Mouse (Mus musculus) liver, embryonic 14.5 days (tissue): ENCODE measurements around the gene Hist1h4b.

Experiments
- CTCF ChIP-seq: IDR thresholded peaks from 2 replicates; pipeline ENCODE4 v1.5.1; 2016; ENCODE audit warnings: antibody characterized with exemption, low read depth, control low read depth
- EP300 ChIP-seq: IDR thresholded peaks from 2 replicates; pipeline ENCODE4 v1.6.1; 2016; ENCODE audit warnings: antibody characterized with exemption, low read depth

DNA sequence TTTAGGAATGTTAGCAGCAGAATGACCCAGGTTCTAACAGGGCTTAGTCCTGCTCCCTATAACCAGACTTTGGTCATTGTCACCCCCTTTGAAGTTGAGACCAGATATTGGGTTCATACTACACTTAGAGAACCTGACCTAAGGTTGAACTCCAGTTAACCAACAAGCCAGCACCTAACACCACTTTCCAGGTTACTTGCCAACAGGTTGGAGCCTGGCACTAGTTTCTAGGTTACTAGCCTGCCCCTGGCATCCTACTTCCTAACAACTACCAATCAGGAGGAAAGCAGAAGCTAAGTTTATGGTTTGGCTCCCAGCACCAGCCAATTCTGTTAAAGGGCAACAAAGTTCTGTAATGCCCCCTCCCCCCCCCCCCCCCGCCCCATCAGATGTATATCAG lies 31.6 kb upstream of the Hist1h4b start:
- TF ChIP-seq CTCF = no peak
- TF ChIP-seq EP300 = no peak
